Mouse (Mus musculus): ENCODE data around the gene 4930426L09Rik. TPM values are rescaled to one million over a fixed set of nuclear protein-coding genes. Genes with fewer than 3 reads are reported as not detected.

4930426L09Rik gene
- polyA plus RNA-seq, 1 experiment from 2014 or later: 0.36 TPM

DNA sequence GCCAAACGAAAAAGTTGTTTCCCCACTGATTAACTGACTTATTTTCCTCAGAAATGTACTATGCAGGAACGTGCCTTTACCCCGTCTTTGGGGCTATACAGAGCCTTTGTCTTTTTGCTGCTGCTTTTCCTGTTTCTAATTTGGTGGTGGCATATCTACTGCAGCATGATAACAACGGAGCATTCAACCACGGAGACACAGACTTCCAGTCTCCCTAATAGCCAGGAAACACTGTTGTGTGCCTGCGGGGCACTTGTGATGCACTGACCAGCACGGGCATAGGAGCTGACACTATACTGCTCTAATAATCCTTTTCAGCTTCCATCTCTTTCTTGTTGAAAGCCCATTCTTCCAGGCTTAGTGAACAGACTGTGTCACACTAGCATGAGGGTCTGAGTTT, 41.2 kb upstream of the 4930426L09Rik start:
- no peaks in the 10 kb centered on the region for H3K9me3 ChIP-seq (ENCODE audit: control insufficient read depth, low read length)
- ATAC-seq (ENCODE audit: insufficient number of reproducible peaks, insufficient read depth, low FRiP score, low read depth): 0 out of 2 replicates have a peak, but pooled peaks have one; percentile 15
- 6% methylated on average over 7 of the region's 7 CpGs for WGBS
- H3K9ac ChIP-seq (ENCODE audit: low read length): no peak overlapping the region
- H3K4me2 ChIP-seq (ENCODE audit: low read length): peak overlapping the region; percentile 54
- peaks cover 19 to 38% of the 10 kb centered on the region in 2 experiments for H3K4me1 ChIP-seq (ENCODE audit: control insufficient read depth in 2 of 2, insufficient read depth in 2 of 2, low read length in 2 of 2)
- peak overlapping the region; percentile 54 to 56; a peak in 3 of 4 replicates for H3K27ac ChIP-seq (replicated peaks in 1 of 2; ENCODE audit: control insufficient read depth in 1 of 2, insufficient read depth in 1 of 2, low read depth in 2 of 2, low read length in 2 of 2)
- 0 out of 4 replicates have a peak overlapping the region, but pooled peaks of 1 of the 2 experiments have one; percentile 0 for H3K4me3 ChIP-seq (ENCODE audit: control insufficient read depth in 1 of 2, insufficient read depth in 1 of 2, low read depth in 1 of 2, low read length in 2 of 2)
- H3K36me3 ChIP-seq (ENCODE audit: control insufficient read depth, insufficient read depth, low read length): no peaks in the 10 kb centered on the region
- no peaks in the 10 kb centered on the region for H3K27me3 ChIP-seq (ENCODE audit: control insufficient read depth, insufficient read depth, low read length)

DNA sequence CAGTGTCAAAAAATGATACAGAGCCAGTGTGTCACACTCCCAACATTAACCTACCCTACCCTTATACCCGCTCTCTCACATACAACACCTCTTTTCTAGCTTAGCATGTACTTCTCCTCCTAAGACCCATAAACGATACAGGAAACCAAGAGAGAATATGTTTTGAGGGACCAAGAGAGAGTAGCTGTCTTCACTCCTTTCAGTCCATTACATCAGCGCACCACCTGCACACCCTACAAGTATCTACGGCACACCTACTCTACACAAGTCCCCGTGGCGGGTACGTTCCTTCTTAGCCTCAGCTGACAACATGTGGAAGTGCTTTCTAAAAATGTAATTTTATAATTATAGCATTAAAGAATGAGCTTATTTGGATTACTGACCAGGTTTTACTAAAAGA, 40.7 kb upstream of the 4930426L09Rik start:
- no peaks in the 10 kb centered on the region for H3K9me3 ChIP-seq (ENCODE audit: control insufficient read depth, low read length)
- peak overlapping the region; percentile 54 for H3K4me2 ChIP-seq (ENCODE audit: low read length)
- ATAC-seq (ENCODE audit: insufficient number of reproducible peaks, insufficient read depth, low FRiP score, low read depth): 0 out of 2 replicates have a peak, but pooled peaks have one; percentile 28
- H3K9ac ChIP-seq (ENCODE audit: low read length): no peak overlapping the region
- peak overlapping the region; percentile 54 to 56; a peak in 3 of 4 replicates for H3K27ac ChIP-seq (replicated peaks in 1 of 2; ENCODE audit: control insufficient read depth in 1 of 2, insufficient read depth in 1 of 2, low read depth in 2 of 2, low read length in 2 of 2)
- H3K4me3 ChIP-seq (ENCODE audit: control insufficient read depth in 1 of 2, insufficient read depth in 1 of 2, low read depth in 1 of 2, low read length in 2 of 2): no peak overlapping the region
- no peaks in the 10 kb centered on the region for H3K27me3 ChIP-seq (ENCODE audit: control insufficient read depth, insufficient read depth, low read length)
- no peaks in the 10 kb centered on the region for H3K36me3 ChIP-seq (ENCODE audit: control insufficient read depth, insufficient read depth, low read length)
- WGBS: 52% methylated on average over 7 of the region's 7 CpGs
- H3K4me1 ChIP-seq (ENCODE audit: control insufficient read depth in 2 of 2, insufficient read depth in 2 of 2, low read length in 2 of 2): peaks cover 19 to 33% of the 10 kb centered on the region in 2 experiments

DNA sequence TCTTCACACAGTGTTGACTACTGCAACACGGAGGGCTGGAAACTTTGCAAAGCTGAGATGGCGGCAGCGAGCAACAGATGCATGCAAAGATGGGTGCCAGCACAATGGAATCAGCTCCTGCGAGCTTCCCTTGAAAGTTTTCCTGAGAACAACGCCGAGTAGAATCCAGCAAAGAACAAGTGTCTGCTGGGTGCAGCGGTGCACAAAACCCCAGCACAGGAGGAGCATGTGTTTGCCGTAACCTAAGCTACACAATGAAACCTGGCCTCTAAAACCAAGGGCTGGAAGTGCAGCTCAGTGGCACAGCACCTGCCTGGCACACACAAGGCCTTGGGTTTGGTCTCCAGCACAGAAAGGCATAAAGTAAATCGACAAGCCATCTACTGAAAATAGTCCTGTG, 40.1 kb upstream of the 4930426L09Rik start:
- Histone ChIP-seq H3K4me1 (ENCODE audit: control insufficient read depth in 2 of 2, insufficient read depth in 2 of 2, low read length in 2 of 2) (peaks cover 19 to 32% of the 10 kb centered on the region in 2 experiments), H3K27me3 (ENCODE audit: control insufficient read depth, insufficient read depth, low read length) (no peaks in the 10 kb centered on the region), H3K27ac (replicated peaks in 1 of 2; ENCODE audit: control insufficient read depth in 1 of 2, insufficient read depth in 1 of 2, low read depth in 2 of 2, low read length in 2 of 2) (no peak overlapping the region), H3K9ac (ENCODE audit: low read length) (no peak overlapping the region), H3K4me2 (ENCODE audit: low read length) (peak overlapping the region; percentile 54; the same call in 1 of the 2 replicates), H3K9me3 (ENCODE audit: control insufficient read depth, low read length) (no peaks in the 10 kb centered on the region), H3K36me3 (ENCODE audit: control insufficient read depth, insufficient read depth, low read length) (no peaks in the 10 kb centered on the region), H3K4me3 (ENCODE audit: control insufficient read depth in 1 of 2, insufficient read depth in 1 of 2, low read depth in 1 of 2, low read length in 2 of 2) (no peak overlapping the region)
- WGBS: 80% methylated on average over 9 of the region's 9 CpGs
- ATAC-seq (ENCODE audit: insufficient number of reproducible peaks, insufficient read depth, low FRiP score, low read depth): no peak

DNA sequence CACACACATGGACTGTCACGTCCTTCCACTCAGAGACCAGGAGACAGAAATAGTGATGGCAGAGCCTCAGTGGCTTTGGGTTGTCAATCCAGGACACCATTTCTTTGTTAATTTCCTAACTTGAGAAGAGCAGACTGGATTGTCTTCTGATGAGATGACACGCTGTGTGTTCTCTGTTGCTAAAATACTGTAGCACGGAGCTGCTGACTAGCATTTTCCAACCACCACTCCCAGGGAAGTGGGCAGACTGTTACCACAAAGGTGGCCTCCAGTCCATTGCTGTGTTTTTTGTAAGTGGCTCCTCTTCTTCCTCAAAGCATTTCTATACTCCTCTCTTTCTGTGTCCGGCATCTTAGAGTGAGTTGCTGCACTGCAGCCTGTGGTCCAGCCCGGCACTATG, 39.6 kb upstream of the 4930426L09Rik start:
- Histone ChIP-seq H3K27ac (replicated peaks in 1 of 2; ENCODE audit: control insufficient read depth in 1 of 2, insufficient read depth in 1 of 2, low read depth in 2 of 2, low read length in 2 of 2) (no peak overlapping the region), H3K4me1 (ENCODE audit: control insufficient read depth in 2 of 2, insufficient read depth in 2 of 2, low read length in 2 of 2) (peaks cover 19 to 32% of the 10 kb centered on the region in 2 experiments), H3K36me3 (ENCODE audit: control insufficient read depth, insufficient read depth, low read length) (no peaks in the 10 kb centered on the region), H3K4me2 (ENCODE audit: low read length) (no peak overlapping the region), H3K27me3 (ENCODE audit: control insufficient read depth, insufficient read depth, low read length) (no peaks in the 10 kb centered on the region), H3K4me3 (ENCODE audit: control insufficient read depth in 1 of 2, insufficient read depth in 1 of 2, low read depth in 1 of 2, low read length in 2 of 2) (no peak overlapping the region), H3K9ac (ENCODE audit: low read length) (no peak overlapping the region), H3K9me3 (ENCODE audit: control insufficient read depth, low read length) (no peaks in the 10 kb centered on the region)
- ATAC-seq (ENCODE audit: insufficient number of reproducible peaks, insufficient read depth, low FRiP score, low read depth): no peak
- WGBS: 84% methylated on average over 5 of the region's 5 CpGs

DNA sequence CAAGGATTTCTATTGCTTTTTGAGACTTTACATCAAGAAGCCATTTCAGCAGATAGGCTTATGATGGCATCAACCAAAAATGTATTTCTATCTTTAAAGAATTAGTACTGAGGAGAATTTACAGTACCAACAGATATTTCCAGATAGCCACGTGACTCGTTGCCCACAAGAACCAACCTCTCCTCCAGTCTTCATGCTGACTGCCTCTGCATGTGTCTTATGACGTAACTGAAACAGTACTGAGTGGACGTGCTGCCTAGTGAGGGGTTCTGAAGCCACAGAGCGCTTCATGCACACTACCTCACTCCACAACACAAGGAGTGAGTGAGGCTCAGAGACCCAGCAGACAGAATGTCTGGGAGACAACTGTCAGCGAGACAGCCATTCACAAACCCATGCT, 39.1 kb upstream of the 4930426L09Rik start:
- ATAC-seq (ENCODE audit: insufficient number of reproducible peaks, insufficient read depth, low FRiP score, low read depth): no peak
- WGBS: 85% methylated on average over 6 of the region's 6 CpGs
- H3K9ac ChIP-seq (ENCODE audit: low read length): no peak overlapping the region

DNA sequence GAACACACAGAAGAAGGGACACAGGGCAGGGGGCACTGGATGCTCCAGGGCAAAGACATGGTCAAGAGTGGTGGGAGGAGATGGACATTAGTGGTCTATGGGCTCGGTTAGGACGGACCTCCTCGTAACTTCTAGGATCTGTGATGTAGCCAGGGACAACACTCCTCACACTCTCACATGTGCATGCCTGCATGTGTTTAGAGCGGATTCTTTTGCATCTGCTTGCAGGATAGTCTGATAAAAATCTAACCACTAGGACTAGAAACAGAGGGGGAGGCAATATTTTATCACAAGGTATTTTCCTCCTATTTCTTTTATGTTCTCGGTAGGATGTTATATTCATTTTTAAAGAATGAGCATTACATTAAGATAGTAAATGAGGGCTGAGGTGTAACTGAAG, 38.6 kb upstream of the 4930426L09Rik start:
- no peaks in the 10 kb centered on the region for H3K36me3 ChIP-seq (ENCODE audit: control insufficient read depth, insufficient read depth, low read length)
- no peak overlapping the region for H3K27ac ChIP-seq (replicated peaks in 1 of 2; ENCODE audit: control insufficient read depth in 1 of 2, insufficient read depth in 1 of 2, low read depth in 2 of 2, low read length in 2 of 2)
- no peak overlapping the region for H3K9ac ChIP-seq (ENCODE audit: low read length)
- ATAC-seq (ENCODE audit: insufficient number of reproducible peaks, insufficient read depth, low FRiP score, low read depth): no peak
- H3K4me1 ChIP-seq (ENCODE audit: control insufficient read depth in 2 of 2, insufficient read depth in 2 of 2, low read length in 2 of 2): peaks cover 19 to 32% of the 10 kb centered on the region in 2 experiments
- no peak overlapping the region for H3K4me3 ChIP-seq (ENCODE audit: control insufficient read depth in 1 of 2, insufficient read depth in 1 of 2, low read depth in 1 of 2, low read length in 2 of 2)
- 92% methylated on average over 5 of the region's 5 CpGs for WGBS
- H3K27me3 ChIP-seq (ENCODE audit: control insufficient read depth, insufficient read depth, low read length): no peaks in the 10 kb centered on the region
- H3K9me3 ChIP-seq (ENCODE audit: control insufficient read depth, low read length): no peaks in the 10 kb centered on the region
- no peak overlapping the region for H3K4me2 ChIP-seq (ENCODE audit: low read length)

More for the DNA sequence above, 39.1 kb upstream of the 4930426L09Rik start:
- Histone ChIP-seq H3K27ac (replicated peaks in 1 of 2; ENCODE audit: control insufficient read depth in 1 of 2, insufficient read depth in 1 of 2, low read depth in 2 of 2, low read length in 2 of 2) (no peak overlapping the region), H3K9me3 (ENCODE audit: control insufficient read depth, low read length) (no peaks in the 10 kb centered on the region), H3K4me2 (ENCODE audit: low read length) (no peak overlapping the region), H3K27me3 (ENCODE audit: control insufficient read depth, insufficient read depth, low read length) (no peaks in the 10 kb centered on the region), H3K36me3 (ENCODE audit: control insufficient read depth, insufficient read depth, low read length) (no peaks in the 10 kb centered on the region), H3K4me1 (ENCODE audit: control insufficient read depth in 2 of 2, insufficient read depth in 2 of 2, low read length in 2 of 2) (peaks cover 19 to 32% of the 10 kb centered on the region in 2 experiments), H3K4me3 (ENCODE audit: control insufficient read depth in 1 of 2, insufficient read depth in 1 of 2, low read depth in 1 of 2, low read length in 2 of 2) (no peak overlapping the region)

DNA sequence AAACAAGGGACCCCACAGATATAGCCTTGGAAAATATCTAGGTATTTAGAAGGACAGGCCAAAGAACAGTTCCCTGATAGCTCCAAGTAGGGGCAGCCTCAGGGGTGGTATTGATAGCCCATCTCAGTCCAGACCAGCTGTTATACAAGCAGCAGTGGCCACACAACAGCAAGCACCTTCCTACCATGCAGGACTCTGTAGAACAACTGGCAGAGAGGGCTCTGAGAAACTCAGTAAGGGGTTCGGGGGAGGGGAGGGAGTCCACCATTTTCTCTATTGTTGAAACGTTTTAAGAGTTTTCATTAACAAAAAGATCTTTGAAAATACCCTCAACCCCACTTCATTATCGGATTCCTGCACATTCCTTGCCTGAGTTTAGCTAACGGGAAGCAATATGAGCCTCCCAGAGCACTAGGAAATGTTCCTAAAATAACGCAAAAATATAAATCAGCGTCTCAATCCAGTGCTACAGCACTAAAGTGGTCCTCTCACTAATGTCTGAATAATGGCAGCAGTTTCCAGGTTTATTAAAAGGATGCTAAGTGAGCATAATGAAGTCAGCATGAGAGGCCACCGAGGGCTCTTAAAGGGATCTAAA, 37.7 kb upstream of the 4930426L09Rik start:
- H3K9me3 ChIP-seq (ENCODE audit: control insufficient read depth, low read length): no peaks in the 10 kb centered on the region
- H3K9ac ChIP-seq (ENCODE audit: low read length): no peak overlapping the region
- no peaks in the 10 kb centered on the region for H3K27me3 ChIP-seq (ENCODE audit: control insufficient read depth, insufficient read depth, low read length)
- no peak overlapping the region for H3K4me3 ChIP-seq (ENCODE audit: control insufficient read depth in 1 of 2, insufficient read depth in 1 of 2, low read depth in 1 of 2, low read length in 2 of 2)
- no peak for ATAC-seq (ENCODE audit: insufficient number of reproducible peaks, insufficient read depth, low FRiP score, low read depth)
- H3K36me3 ChIP-seq (ENCODE audit: control insufficient read depth, insufficient read depth, low read length): no peaks in the 10 kb centered on the region
- H3K4me1 ChIP-seq (ENCODE audit: control insufficient read depth in 2 of 2, insufficient read depth in 2 of 2, low read length in 2 of 2): peaks cover 19 to 32% of the 10 kb centered on the region in 2 experiments
- H3K4me2 ChIP-seq (ENCODE audit: low read length): peak overlapping the region; percentile 37
- H3K27ac ChIP-seq (replicated peaks in 1 of 2; ENCODE audit: control insufficient read depth in 1 of 2, insufficient read depth in 1 of 2, low read depth in 2 of 2, low read length in 2 of 2): peak overlapping the region in 1 of 2 experiments; percentile 31; a peak in 1 of 4 replicates
- WGBS: 40% methylated on average over 7 of the region's 7 CpGs

DNA sequence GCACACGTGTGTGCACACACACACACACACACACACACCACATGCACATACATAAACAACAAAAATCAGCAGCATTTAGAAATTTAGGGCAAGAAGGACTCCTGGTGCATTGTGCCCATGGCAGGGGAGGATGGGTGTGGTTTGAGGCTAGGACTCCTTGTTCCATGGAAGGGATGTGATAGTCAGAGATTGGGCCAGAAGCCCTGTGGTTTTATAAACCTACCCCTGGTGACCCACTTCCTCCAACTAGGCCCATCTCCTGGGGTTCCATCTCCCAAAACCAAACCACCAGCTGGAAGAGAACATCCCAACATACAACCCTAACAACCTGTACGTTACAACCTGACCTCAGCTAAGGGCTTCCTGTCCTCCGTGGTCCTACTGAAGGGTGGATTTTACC, 35.6 kb upstream of the 4930426L09Rik start:
- no peak overlapping the region for H3K27ac ChIP-seq (replicated peaks in 1 of 2; ENCODE audit: control insufficient read depth in 1 of 2, insufficient read depth in 1 of 2, low read depth in 2 of 2, low read length in 2 of 2)
- no peaks in the 10 kb centered on the region for H3K9me3 ChIP-seq (ENCODE audit: control insufficient read depth, low read length)
- no peak overlapping the region for H3K4me2 ChIP-seq (ENCODE audit: low read length)
- H3K4me3 ChIP-seq (ENCODE audit: control insufficient read depth in 1 of 2, insufficient read depth in 1 of 2, low read depth in 1 of 2, low read length in 2 of 2): no peak overlapping the region
- peaks cover 8 to 19% of the 10 kb centered on the region in 2 experiments for H3K4me1 ChIP-seq (ENCODE audit: control insufficient read depth in 2 of 2, insufficient read depth in 2 of 2, low read length in 2 of 2)
- H3K36me3 ChIP-seq (ENCODE audit: control insufficient read depth, insufficient read depth, low read length): no peaks in the 10 kb centered on the region
- H3K27me3 ChIP-seq (ENCODE audit: control insufficient read depth, insufficient read depth, low read length): no peaks in the 10 kb centered on the region
- 77% methylated on average over 3 of the region's 3 CpGs for WGBS
- ATAC-seq (ENCODE audit: insufficient number of reproducible peaks, insufficient read depth, low FRiP score, low read depth): no peak
- H3K9ac ChIP-seq (ENCODE audit: low read length): no peak overlapping the region
